In the genomic region with DNA sequence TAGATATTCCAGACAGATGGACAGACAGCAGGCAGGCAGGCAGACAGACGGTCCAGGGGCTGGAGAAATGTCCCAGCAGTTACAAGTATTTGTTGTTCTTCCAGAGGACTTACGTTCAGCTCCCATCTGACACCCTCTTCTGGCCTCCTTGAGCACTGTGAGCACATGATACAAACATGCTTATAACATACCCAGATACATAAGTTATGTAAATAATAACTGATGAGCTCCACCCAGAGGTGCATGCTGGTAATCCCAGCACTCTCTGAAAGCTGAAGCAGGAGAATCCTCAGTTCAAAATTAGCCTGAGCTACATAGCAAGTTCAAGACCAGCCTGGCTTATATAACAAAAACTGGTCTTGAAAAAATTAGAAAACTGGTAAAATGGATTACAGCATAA, we compare ENCODE assay signal across 17 mouse cellular contexts.
"Had no signal": no experiment of that assay in that cellular context is flagged by ENCODE, and none has a peak within 500 bp of the region (broad histone marks: within the 10 kb centered on the region; RNA-seq: fewer than 3 reads in every experiment).

No protein-coding gene starts in this region.

- ATAC-seq: hindbrain, postnatal 0 days; intestine, embryonic 16.5 days had no signal

- DNase-seq: gastrocnemius, adult 2 months; gastrocnemius, postnatal 10 days; gastrocnemius, postnatal 25 days; heart, adult 11 months; heart, adult 2 months; heart, postnatal 14 days; heart, postnatal 36 days; kidney, adult 11 months; kidney, adult 2 months; kidney, adult 9 months; kidney, postnatal 14 days; kidney, postnatal 36 days; layer of hippocampus, adult 9-11 months; liver; liver, embryonic 13.5 days had no signal
